Mouse (Mus musculus) embryo, embryonic 11.5 days (tissue): Measurements from ENCODE around the gene Vmn1r199.
"Not testable (repeated sequence)": the region's sequence is repeated elsewhere in the genome, so short reads cannot be mapped to it uniquely, and the experiment has no call there.

Experiments
- DNase-seq: peaks from one replicate; pipeline ENCODE4 v3.0.0-alpha.2; 2012; ENCODE audit warnings: low read depth, low spot score

The Vmn1r199 gene

DNA sequence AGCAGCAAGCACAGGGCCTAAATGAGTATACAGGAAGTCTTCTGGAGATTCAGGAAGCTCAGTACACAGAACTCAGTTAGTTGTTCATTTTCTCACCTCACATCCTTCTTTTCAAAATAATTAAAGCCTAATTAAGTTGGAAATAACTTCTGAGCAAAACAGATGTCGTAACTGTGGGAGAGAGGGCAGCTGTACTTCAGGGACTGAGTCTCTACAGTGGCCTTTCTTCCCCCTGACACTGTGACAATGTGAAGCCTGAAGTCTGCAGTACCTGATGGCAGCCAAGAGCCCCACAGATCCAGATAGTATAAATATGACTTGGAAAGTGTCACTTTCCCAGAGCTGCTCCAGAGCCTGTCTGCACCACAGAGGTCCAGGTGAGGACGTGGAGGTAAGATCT, at the start of gene Vmn1r199:
Vmn1r199 (plus strand) TSS at position 301 of the 400 bp plus-strand sequence.
- no peak for DNase-seq

- DNase-seq, result no peak
Measured at GRCm38 (mm10) chr13:22333269-22333668, 46.3 kb upstream of the Vmn1r199 start.

DNA sequence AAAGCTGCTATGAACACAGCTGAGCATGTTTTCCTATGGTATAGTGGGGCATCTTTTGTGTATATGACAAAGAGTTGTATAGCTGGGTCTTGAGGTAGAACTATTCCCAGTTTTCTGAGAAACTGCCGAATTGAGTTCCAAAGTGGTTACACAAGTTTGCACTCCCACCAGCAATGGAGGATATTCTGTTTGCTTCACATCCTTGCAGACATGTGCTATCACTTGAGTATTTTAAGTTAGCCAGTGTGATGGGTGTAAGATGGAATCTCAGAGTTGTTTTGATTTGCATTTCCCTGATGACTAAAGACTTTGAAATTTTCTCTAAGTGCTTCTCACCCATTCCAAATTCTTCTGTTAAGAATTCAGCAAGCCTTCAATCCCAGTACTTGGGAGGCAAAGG, 44.1 kb upstream of the Vmn1r199 start:
- DNase-seq, result no peak

- DNase-seq, result no peak
Measured at GRCm38 (mm10) chr13:22350064-22350463, 29.6 kb upstream of the Vmn1r199 start, which contains the start of gene Vmn1r198. Vmn1r198 (plus strand) TSS chr13:22350364.

DNA sequence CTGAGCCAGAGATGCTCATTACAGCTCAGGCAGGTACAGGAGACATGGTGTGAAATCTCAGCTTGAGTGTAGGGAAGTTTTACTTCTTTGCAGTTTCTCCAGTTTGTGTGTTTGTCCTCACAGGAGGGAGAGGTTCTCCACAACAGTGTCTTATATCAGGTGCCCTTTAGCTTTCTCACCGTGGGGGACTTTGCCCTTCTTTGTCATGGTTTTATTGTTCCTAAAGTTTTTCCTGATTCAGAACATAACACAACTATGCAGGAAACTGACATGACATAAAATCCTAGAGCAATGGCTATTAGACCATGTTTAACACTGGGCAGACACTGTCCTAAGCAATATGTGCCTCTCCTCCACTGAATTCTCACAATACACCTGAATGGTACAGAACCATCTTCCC, 28.8 kb upstream of the Vmn1r199 start:
- no peak for DNase-seq

- not testable (repeated sequence) for DNase-seq
Measured at GRCm38 (mm10) chr13:22381128-22381527, 1.5 kb downstream of the Vmn1r199 start.

DNA sequence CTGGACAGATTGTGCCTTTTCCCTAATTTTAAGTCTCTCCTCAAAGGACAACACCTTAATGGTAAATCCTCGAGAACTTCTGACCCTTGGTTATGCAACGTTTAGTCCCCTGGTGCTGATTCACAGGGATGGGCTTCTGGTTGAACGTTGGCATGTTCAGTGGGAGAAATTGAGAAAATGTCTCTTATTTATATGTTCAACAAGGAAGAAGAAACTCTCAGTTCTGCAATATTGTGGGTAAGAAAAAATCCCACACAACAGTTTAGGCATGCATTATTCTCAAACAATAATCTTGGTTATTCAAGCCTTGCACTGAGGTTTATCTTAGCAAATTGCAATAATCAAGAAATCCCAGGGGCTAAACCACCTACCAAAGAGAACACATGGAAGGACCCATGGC, 3.8 kb downstream of the Vmn1r199 start:
- no peak for DNase-seq

- no peak for DNase-seq
Measured at GRCm38 (mm10) chr13:22387050-22387449, 7.4 kb downstream of the Vmn1r199 start.

DNA sequence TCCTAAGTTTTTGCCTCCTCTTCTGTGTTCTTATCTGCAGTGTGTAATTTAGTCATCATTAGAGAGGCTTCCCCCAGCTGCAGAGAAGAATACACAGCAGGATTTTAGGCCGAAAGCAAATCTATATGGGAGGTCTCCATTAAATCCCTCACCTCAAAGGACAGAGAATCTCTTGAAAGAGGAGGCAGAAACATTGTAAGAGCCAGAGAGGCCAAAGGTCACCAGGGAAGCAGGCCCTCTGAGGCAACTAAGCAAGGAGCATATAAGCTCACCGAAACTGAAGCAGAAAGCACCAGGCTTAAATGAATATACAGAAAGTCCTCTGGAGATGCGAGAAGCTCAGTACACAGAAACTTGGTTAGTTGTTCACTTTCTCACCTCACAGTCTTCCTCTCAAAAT, 10.5 kb downstream of the Vmn1r199 start, which contains the start of gene Vmn1r200:
Vmn1r200 (plus strand) TSS at position 301 of the 400 bp plus-strand sequence.
- DNase-seq, result peak; percentile 2

- no peak for DNase-seq
Measured at GRCm38 (mm10) chr13:22402978-22403377, 23.4 kb downstream of the Vmn1r199 start.
